Mouse (Mus musculus) cerebellum, postnatal 10 days (tissue): ENCODE measurements around the gene Fgf8.
A peak's percentile ranks its signal among the peaks of the same experiment; 100 is the strongest.

Source experiments
- DNase-seq, 2 experiments: peaks; one replicate each; pipeline ENCODE4 v3.0.0; 2021; ENCODE audit warnings: mixed read lengths in 2 of 2

The Fgf8 gene

GRCm38 (mm10) chr19:45722188-45722587, 20.5 kb downstream of the Fgf8 start:
- no peak for DNase-seq

- DNase-seq = no peak
Measured at GRCm38 (mm10) chr19:45718286-45718685, 24.4 kb downstream of the Fgf8 start.

GRCm38 (mm10) chr19:45717493-45718220, 25.1 kb downstream of the Fgf8 start:
- peak; percentile 69 to 71 for DNase-seq

GRCm38 (mm10) chr19:45708704-45709103, 34.0 kb downstream of the Fgf8 start:
- no peak for DNase-seq

- no peak for DNase-seq
Measured at GRCm38 (mm10) chr19:45696281-45696600, 46.5 kb downstream of the Fgf8 start.

- no peak for DNase-seq
Measured at GRCm38 (mm10) chr19:45695496-45696280, 47.0 kb downstream of the Fgf8 start.

- DNase-seq = no peak
Measured at GRCm38 (mm10) chr19:45694056-45694455, 48.7 kb downstream of the Fgf8 start.

GRCm38 (mm10) chr19:45692211-45692610, 50.5 kb downstream of the Fgf8 start:
- no peak for DNase-seq

- no peak for DNase-seq
Measured at GRCm38 (mm10) chr19:45691001-45691535, 51.6 kb downstream of the Fgf8 start.

- DNase-seq = no peak
Measured at GRCm38 (mm10) chr19:45687001-45687400, 55.7 kb downstream of the Fgf8 start.
